Comparison of ENCODE assay signal across 8 mouse cellular contexts in the genomic region with DNA sequence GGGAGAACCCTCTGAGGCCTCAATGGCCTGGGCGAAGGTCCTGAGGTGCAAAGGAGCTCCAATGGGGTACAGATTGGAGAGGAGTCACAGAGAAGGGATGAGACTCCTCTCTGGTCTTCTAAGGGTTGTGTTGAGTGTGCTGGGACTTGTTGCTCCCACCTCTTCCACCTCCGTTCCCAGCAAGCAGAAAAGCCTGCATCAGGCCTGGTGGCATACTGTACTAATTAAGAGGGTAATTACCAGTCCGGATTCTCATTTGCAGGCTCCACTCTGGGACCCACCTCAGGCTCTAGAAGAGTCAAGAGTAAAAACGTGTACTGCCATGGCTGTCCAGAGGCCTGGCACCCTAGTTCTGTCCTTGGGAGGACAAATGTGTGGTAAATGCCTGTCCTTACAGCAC. TPM values are rescaled to one million over a fixed set of nuclear protein-coding genes. Genes with fewer than 3 reads are reported as not detected.
A peak's percentile ranks its signal among the peaks of the same experiment; 100 is the strongest.
DNase-seq lines count a peak whose midpoint lies in the region; ATAC-seq and TF ChIP-seq lines count a peak whose summit lies in the region.

No protein-coding gene starts in this region.

- intact Hi-C loops in left cerebral cortex, postnatal 4 days (cut with DNase I) = no loop called here
- intact Hi-C loops in left cerebral cortex, postnatal 36 days (cut with DNase I) = no loop called here

- no peak for TF ChIP-seq EP300 in MEL (IDR thresholded peaks at IDR 0.05; ENCODE audit: low read depth in 1 of 2, low read length in 2 of 2)
- TF ChIP-seq EP300 in heart, postnatal 0 days (IDR thresholded peaks at IDR 0.05; ENCODE audit: low read depth) = no peak

- H3K36me3 ChIP-seq in MEL (ENCODE audit: control insufficient read depth in 1 of 2, insufficient read depth in 2 of 2, low read length in 2 of 2) = peaks cover 0 to 4% of the 10 kb centered on the region in 2 experiments; a peak in 2 of 4 replicates
- H3K36me3 ChIP-seq in heart, postnatal 0 days (replicated peaks; ENCODE audit: control insufficient read depth, insufficient read depth, low read length) = no peaks in the 10 kb centered on the region
- no peaks in the 10 kb centered on the region for H3K36me3 ChIP-seq in midbrain, embryonic 11.5 days (ENCODE audit: control insufficient read depth, insufficient read depth, low read length)

- TF ChIP-seq RAD21 in MEL (IDR thresholded peaks at IDR 0.05; ENCODE audit: low read depth, low read length) = no peak

- H3K4me3 ChIP-seq in MEL (ENCODE audit: control insufficient read depth in 1 of 2, insufficient read depth in 1 of 2, low read depth in 2 of 2, low read length in 2 of 2) = no peak overlapping the region; a peak in 1 of 4 replicates
- peak overlapping the region; percentile 18; the same call in 1 of the 2 replicates for H3K4me3 ChIP-seq in heart, postnatal 0 days (ENCODE audit: low read depth, low read length)
- peak overlapping the region; percentile 0; the same call in 1 of the 2 replicates for H3K4me3 ChIP-seq in midbrain, embryonic 11.5 days (ENCODE audit: low read depth, low read length)

- H3K27ac ChIP-seq in MEL (ENCODE audit: control insufficient read depth, low read depth, low read length) = peak overlapping the region; percentile 36
- H3K27ac ChIP-seq in heart, postnatal 0 days (ENCODE audit: low read depth) = peak overlapping the region; percentile 91
- H3K27ac ChIP-seq in midbrain, embryonic 11.5 days (ENCODE audit: low read depth, low read length) = no peak overlapping the region; the same call in 1 of the 2 replicates

- no peak for TF ChIP-seq CTCF in MEL (IDR thresholded peaks at IDR 0.05 in 2 of 3, conservative IDR thresholded peaks at IDR 0.05 in 1 of 3; ENCODE audit: control insufficient read depth in 1 of 3, insufficient read depth in 1 of 3, low read depth in 2 of 3, low read length in 3 of 3, poor library complexity in 1 of 3, severe bottlenecking in 1 of 3)
- TF ChIP-seq CTCF in heart, postnatal 0 days (IDR thresholded peaks at IDR 0.05; ENCODE audit: low read depth) = no peak

- no peak for ATAC-seq in heart, postnatal 0 days (ENCODE audit: insufficient read depth, low read depth)
- no peak for ATAC-seq in midbrain, embryonic 11.5 days (ENCODE audit: low FRiP score)

- H3K9me3 ChIP-seq in MEL (replicated peaks; ENCODE audit: insufficient read depth, low read length) = no peaks in the 10 kb centered on the region
- H3K9me3 ChIP-seq in heart, postnatal 0 days (replicated peaks; ENCODE audit: control insufficient read depth, low read length) = no peaks in the 10 kb centered on the region
- H3K9me3 ChIP-seq in midbrain, embryonic 11.5 days (ENCODE audit: control insufficient read depth, low read length) = no peaks in the 10 kb centered on the region

- H3K4me1 ChIP-seq in MEL (ENCODE audit: control insufficient read depth in 1 of 2, insufficient read depth in 2 of 2, low read length in 2 of 2) = peaks cover 10 to 29% of the 10 kb centered on the region in 2 experiments
- H3K4me1 ChIP-seq in heart, postnatal 0 days (ENCODE audit: control insufficient read depth, insufficient read depth) = peaks cover 40% of the 10 kb centered on the region
- H3K4me1 ChIP-seq in midbrain, embryonic 11.5 days (ENCODE audit: control insufficient read depth, insufficient read depth, low read length) = peaks cover 39% of the 10 kb centered on the region

- WGBS in heart, postnatal 0 days = 40% methylated on average over 4 of the region's 4 CpGs
- WGBS in midbrain, embryonic 11.5 days = 56% methylated on average over 4 of the region's 4 CpGs

- DNase-seq in kidney, adult 9 months = peak; percentile 39
- no peak for DNase-seq in kidney, postnatal 14 days
- DNase-seq in MEL (ENCODE audit: low read depth, low spot score) = peak; percentile 32
- DNase-seq in heart, postnatal 0 days (ENCODE audit: low spot score) = no peak
- no peak for DNase-seq in midbrain, embryonic 11.5 days (ENCODE audit: low spot score, missing footprints)
- DNase-seq in left cerebral cortex, postnatal 4 days = no peak
- no peak for DNase-seq in left cerebral cortex, postnatal 36 days (ENCODE audit: low spot score in 2 of 2)
- no peak for DNase-seq in cerebellum, postnatal 4 days (ENCODE audit: low spot score in 2 of 2)

- H3K4me2 ChIP-seq in heart, postnatal 0 days (ENCODE audit: low read depth, low read length) = peak overlapping the region; percentile 53
- peak overlapping the region; percentile 24 for H3K4me2 ChIP-seq in midbrain, embryonic 11.5 days

- no peak for TF ChIP-seq POLR2A in MEL (IDR thresholded peaks at IDR 0.05; ENCODE audit: control insufficient read depth in 1 of 2, insufficient read depth in 1 of 2, low read depth in 1 of 2, low read length in 2 of 2, poor library complexity in 1 of 2)

- H3K9ac ChIP-seq in MEL (ENCODE audit: control insufficient read depth, low read depth, low read length, poor library complexity, severe bottlenecking) = peak overlapping the region; percentile 37
- H3K9ac ChIP-seq in heart, postnatal 0 days (replicated peaks; ENCODE audit: low read depth, low read length) = peak overlapping the region; percentile 43
- H3K9ac ChIP-seq in midbrain, embryonic 11.5 days (ENCODE audit: low read length) = peak overlapping the region; percentile 13

- no peaks in the 10 kb centered on the region for H3K27me3 ChIP-seq in MEL (ENCODE audit: control insufficient read depth in 1 of 2, insufficient read depth in 2 of 2, low read length in 2 of 2)
- H3K27me3 ChIP-seq in heart, postnatal 0 days (ENCODE audit: control insufficient read depth, insufficient read depth, low read length) = no peaks in the 10 kb centered on the region
- H3K27me3 ChIP-seq in midbrain, embryonic 11.5 days (ENCODE audit: control insufficient read depth, insufficient read depth, low read length) = no peaks in the 10 kb centered on the region

- peaks cover 11% of the 10 kb centered on the region; the same call in 1 of the 2 replicates for H3K79me2 ChIP-seq in MEL (ENCODE audit: control insufficient read depth, insufficient read depth, low read length, poor library complexity)

TF ChIP-seq in MEL, 35 proteins besides CTCF, POLR2A, EP300 and RAD21 (continues in another document):
- TF ChIP-seq GATA1 (IDR thresholded peaks at IDR 0.05; ENCODE audit: low read depth, low read length) (no peak), HCFC1 (IDR thresholded peaks at IDR 0.05; ENCODE audit: low read depth, low read length) (no peak), CHD1 (IDR thresholded peaks at IDR 0.05; ENCODE audit: low read depth, low read length) (no peak), MYB (IDR thresholded peaks at IDR 0.05; ENCODE audit: low read depth, low read length) (no peak)

RNA-seq across cellular contexts. Expression of gene Jund, which starts 1.8 kb away (rescaled TPM):
- 11.1 and 16.5 TPM in 2 replicates for total RNA-seq in MEL (2012; rRNA removed)
- polyA plus RNA-seq in MEL (2012; ENCODE audit: insufficient read depth in 1 of 2, insufficient read length in 2 of 2, low read depth in 1 of 2, low replicate concordance in 2 of 2, missing spikeins in 1 of 2) = 10 to 100 TPM in 1 of 2 experiments, not detected in 1; 18.8 TPM
- total RNA-seq in heart, postnatal 0 days (2014; rRNA removed; ENCODE audit: low replicate concordance) = 322 and 503 TPM in 2 replicates
- polyA plus RNA-seq in heart, postnatal 0 days (2015; fragmentation: Nextera tagmentation; extraction: Ambion mirVana) = 45.9 and 49.5 TPM in 2 replicates
- polyA plus RNA-seq in midbrain, embryonic 11.5 days (2014; fragmentation: Nextera tagmentation; extraction: Ambion mirVana) = 119 and 138 TPM in 2 replicates
- 100 to 1,000 TPM; 146 to 158 TPM for total RNA-seq in left cerebral cortex, postnatal 4 days (2021)
- 100 to 1,000 TPM; 219 to 272 TPM for total RNA-seq in left cerebral cortex, postnatal 36 days (2021)

RNA-seq across cellular contexts. Expression of gene Iqcn, which starts 6.3 kb away (rescaled TPM):
- 0.03 TPM in 1 of 2 replicates, not detected in the other for total RNA-seq in MEL (2012; rRNA removed)
- not detected for polyA plus RNA-seq in MEL (2012; ENCODE audit: insufficient read depth in 1 of 2, insufficient read length in 2 of 2, low read depth in 1 of 2, low replicate concordance in 2 of 2, missing spikeins in 1 of 2)
- not detected in 2 replicates for total RNA-seq in heart, postnatal 0 days (2014; rRNA removed; ENCODE audit: low replicate concordance)
- not detected in 2 replicates for polyA plus RNA-seq in heart, postnatal 0 days (2015; fragmentation: Nextera tagmentation; extraction: Ambion mirVana)
- 0.04 TPM in 1 of 2 replicates, not detected in the other for polyA plus RNA-seq in midbrain, embryonic 11.5 days (2014; fragmentation: Nextera tagmentation; extraction: Ambion mirVana)
- under 1 TPM; 0.40 to 0.50 TPM for total RNA-seq in left cerebral cortex, postnatal 4 days (2021)
- under 1 TPM; 0.10 to 0.34 TPM for total RNA-seq in left cerebral cortex, postnatal 36 days (2021)

RNA-seq across cellular contexts. Expression of gene Gm3336, which starts 21.4 kb away (rescaled TPM):
- 0.19 and 0.20 TPM in 2 replicates for total RNA-seq in MEL (2012; rRNA removed)
- under 1 TPM in 1 of 2 experiments, not detected in 1; 0.72 TPM for polyA plus RNA-seq in MEL (2012; ENCODE audit: insufficient read depth in 1 of 2, insufficient read length in 2 of 2, low read depth in 1 of 2, low replicate concordance in 2 of 2, missing spikeins in 1 of 2)
- total RNA-seq in heart, postnatal 0 days (2014; rRNA removed; ENCODE audit: low replicate concordance) = not detected in 2 replicates
- polyA plus RNA-seq in heart, postnatal 0 days (2015; fragmentation: Nextera tagmentation; extraction: Ambion mirVana) = not detected in 2 replicates
- polyA plus RNA-seq in midbrain, embryonic 11.5 days (2014; fragmentation: Nextera tagmentation; extraction: Ambion mirVana) = not detected in 2 replicates
- not detected for total RNA-seq in left cerebral cortex, postnatal 4 days (2021)
- not detected for total RNA-seq in left cerebral cortex, postnatal 36 days (2021)

RNA-seq across cellular contexts. Expression of gene Lsm4, which starts 23.9 kb away (rescaled TPM):
- 152 and 172 TPM in 2 replicates for total RNA-seq in MEL (2012; rRNA removed)
- 1,000 to 10,000 TPM in 1 of 2 experiments, 100 to 1,000 TPM in 1; 514 to 2,024 TPM for polyA plus RNA-seq in MEL (2012; ENCODE audit: insufficient read depth in 1 of 2, insufficient read length in 2 of 2, low read depth in 1 of 2, low replicate concordance in 2 of 2, missing spikeins in 1 of 2)
- 438 and 495 TPM in 2 replicates for total RNA-seq in heart, postnatal 0 days (2014; rRNA removed; ENCODE audit: low replicate concordance)
- polyA plus RNA-seq in heart, postnatal 0 days (2015; fragmentation: Nextera tagmentation; extraction: Ambion mirVana) = 202 and 205 TPM in 2 replicates
- 305 and 326 TPM in 2 replicates for polyA plus RNA-seq in midbrain, embryonic 11.5 days (2014; fragmentation: Nextera tagmentation; extraction: Ambion mirVana)
- total RNA-seq in left cerebral cortex, postnatal 4 days (2021) = 10 to 100 TPM; 85.2 to 93.7 TPM
- 10 to 100 TPM; 59.1 to 69.8 TPM for total RNA-seq in left cerebral cortex, postnatal 36 days (2021)

RNA-seq across cellular contexts. Expression of gene Pde4c, which starts 26.6 kb away (rescaled TPM):
- total RNA-seq in MEL (2012; rRNA removed) = 0.65 and 0.75 TPM in 2 replicates
- 1 to 10 TPM in 1 of 2 experiments, not detected in 1; 3.0 TPM for polyA plus RNA-seq in MEL (2012; ENCODE audit: insufficient read depth in 1 of 2, insufficient read length in 2 of 2, low read depth in 1 of 2, low replicate concordance in 2 of 2, missing spikeins in 1 of 2)
- total RNA-seq in heart, postnatal 0 days (2014; rRNA removed; ENCODE audit: low replicate concordance) = 0.42 and 1.2 TPM in 2 replicates
- polyA plus RNA-seq in heart, postnatal 0 days (2015; fragmentation: Nextera tagmentation; extraction: Ambion mirVana) = 0.44 and 0.56 TPM in 2 replicates
- polyA plus RNA-seq in midbrain, embryonic 11.5 days (2014; fragmentation: Nextera tagmentation; extraction: Ambion mirVana) = 0.16 TPM in 1 of 2 replicates, not detected in the other
- total RNA-seq in left cerebral cortex, postnatal 4 days (2021) = under 1 TPM; 0.56 to 0.66 TPM
- 1 to 10 TPM in 1 of 2 experiments, under 1 TPM in 1; 0.89 to 2.0 TPM for total RNA-seq in left cerebral cortex, postnatal 36 days (2021)

Comparison
In these comparisons a context has a peak if more than half of its experiments do, and no peak if none do; other contexts are left out.
1. DNase-seq: peak in kidney, adult 9 months (single experiment) and MEL (single experiment); none in kidney, postnatal 14 days (single experiment), heart, postnatal 0 days (single experiment), midbrain, embryonic 11.5 days (single experiment), left cerebral cortex, postnatal 4 days (single experiment), left cerebral cortex, postnatal 36 days (0 of 2) and cerebellum, postnatal 4 days (0 of 2).
2. H3K4me3 ChIP-seq: peak in heart, postnatal 0 days (single experiment) and midbrain, embryonic 11.5 days (single experiment); none in MEL (0 of 2).
3. Peak in every context shown above with its lines, with median percentiles within 50 percentile points of each other: H3K9ac ChIP-seq.